In genomic region chr8:95697128-95697527, GRCm38 (mm10) we compare ENCODE assay signal across 9 mouse cellular contexts. TPM values are rescaled to one million over a fixed set of nuclear protein-coding genes. Genes with fewer than 3 reads are reported as not detected.
DNase-seq lines count a peak whose midpoint lies in the region; ATAC-seq and TF ChIP-seq lines count a peak whose summit lies in the region.
"Had no signal": no experiment of that assay in that cellular context is flagged by ENCODE, and none has a peak within 500 bp of the region (broad histone marks: within the 10 kb centered on the region; RNA-seq: fewer than 3 reads in every experiment).

No protein-coding gene starts in this region.

- TF ChIP-seq EP300 in MEL (IDR thresholded peaks at IDR 0.05; ENCODE audit: low read depth in 1 of 2, low read length in 2 of 2): no peak

- peak; percentile 77 to 98 (median 95) for TF ChIP-seq CTCF in MEL (IDR thresholded peaks at IDR 0.05 in 2 of 3, conservative IDR thresholded peaks at IDR 0.05 in 1 of 3; ENCODE audit: control insufficient read depth in 1 of 3, insufficient read depth in 1 of 3, low read depth in 2 of 3, low read length in 3 of 3, poor library complexity in 1 of 3, severe bottlenecking in 1 of 3)

- peaks cover 2 to 5% of the 10 kb centered on the region in 2 experiments for H3K27me3 ChIP-seq in MEL (ENCODE audit: control insufficient read depth in 1 of 2, insufficient read depth in 2 of 2, low read length in 2 of 2)
- peaks cover 4% of the 10 kb centered on the region for H3K27me3 ChIP-seq in hindbrain, embryonic 11.5 days (ENCODE audit: control insufficient read depth, insufficient read depth, low read length)

- no peak overlapping the region for H3K4me3 ChIP-seq in MEL (ENCODE audit: control insufficient read depth in 1 of 2, insufficient read depth in 1 of 2, low read depth in 2 of 2, low read length in 2 of 2)
- no peak overlapping the region for H3K4me3 ChIP-seq in hindbrain, embryonic 11.5 days (ENCODE audit: low read depth, low read length)

- H3K9ac ChIP-seq in MEL (ENCODE audit: control insufficient read depth, low read depth, low read length, poor library complexity, severe bottlenecking): no peak overlapping the region
- no peak overlapping the region for H3K9ac ChIP-seq in hindbrain, embryonic 11.5 days (ENCODE audit: low read depth, low read length)

- no peak for TF ChIP-seq POLR2A in MEL (IDR thresholded peaks at IDR 0.05; ENCODE audit: control insufficient read depth in 1 of 2, insufficient read depth in 1 of 2, low read depth in 1 of 2, low read length in 2 of 2, poor library complexity in 1 of 2)

- H3K4me2 ChIP-seq in hindbrain, embryonic 11.5 days (replicated peaks; ENCODE audit: low read depth, low read length): no peak overlapping the region

- 0% methylated on average over 11 of the region's 11 CpGs for WGBS in hindbrain, embryonic 11.5 days

- no peaks in the 10 kb centered on the region for H3K9me3 ChIP-seq in MEL (replicated peaks; ENCODE audit: insufficient read depth, low read length)
- H3K9me3 ChIP-seq in hindbrain, embryonic 11.5 days (ENCODE audit: control insufficient read depth, low read length): no peaks in the 10 kb centered on the region

- H3K4me1 ChIP-seq in MEL (ENCODE audit: control insufficient read depth in 1 of 2, insufficient read depth in 2 of 2, low read length in 2 of 2): no peaks in the 10 kb centered on the region
- H3K4me1 ChIP-seq in hindbrain, embryonic 11.5 days (replicated peaks; ENCODE audit: control insufficient read depth, insufficient read depth, low read length): peaks cover 4% of the 10 kb centered on the region; the same call in 1 of the 2 replicates

- peak; percentile 25 for ATAC-seq in frontal cortex, adult (ENCODE audit: low TSS enrichment)
- peak; percentile 53 for ATAC-seq in hindbrain, embryonic 11.5 days (ENCODE audit: low FRiP score)

- H3K79me2 ChIP-seq in MEL (ENCODE audit: control insufficient read depth, insufficient read depth, low read length, poor library complexity): no peaks in the 10 kb centered on the region

- H3K36me3 ChIP-seq in MEL (ENCODE audit: control insufficient read depth in 1 of 2, insufficient read depth in 2 of 2, low read length in 2 of 2): no peaks in the 10 kb centered on the region
- H3K36me3 ChIP-seq in hindbrain, embryonic 11.5 days (ENCODE audit: control insufficient read depth, insufficient read depth, low read length): no peaks in the 10 kb centered on the region

- no peak overlapping the region for H3K27ac ChIP-seq in MEL (ENCODE audit: control insufficient read depth, low read depth, low read length)
- H3K27ac ChIP-seq in hindbrain, embryonic 11.5 days (ENCODE audit: low read depth, low read length): no peak overlapping the region
- H3K27ac ChIP-seq: macrophage had no signal

- peak; percentile 93 for TF ChIP-seq RAD21 in MEL (IDR thresholded peaks at IDR 0.05; ENCODE audit: low read depth, low read length)

- peak; percentile 80 for DNase-seq in MEL (ENCODE audit: low read depth, low spot score)
- peak; percentile 87 for DNase-seq in cerebellum, adult 8-10 months
- DNase-seq in hindbrain, embryonic 11.5 days (ENCODE audit: low spot score): peak; percentile 97
- DNase-seq in layer of hippocampus, postnatal 14 days (ENCODE audit: low spot score in 2 of 2): peak; percentile 89 to 93
- peak; percentile 73 to 86 for DNase-seq in lung, postnatal 4 days
- peak; percentile 88 for DNase-seq in right cerebral cortex, adult 18-20 months
- DNase-seq in urinary bladder, postnatal 10 days (ENCODE audit: low spot score): peak; percentile 61

TF ChIP-seq in MEL, 35 proteins besides CTCF, POLR2A, EP300 and RAD21:
- no peak for TF ChIP-seq POLR2AphosphoS5 (IDR thresholded peaks at IDR 0.05; ENCODE audit: borderline replicate concordance, low read depth, low read length)
- peak; percentile 41; the same call in 1 of the 2 replicates for TF ChIP-seq SIN3A (IDR thresholded peaks at IDR 0.05; ENCODE audit: low read length)
- no peak for TF ChIP-seq POLR2AphosphoS2 (IDR thresholded peaks at IDR 0.05; ENCODE audit: low read length)
- no peak for TF ChIP-seq GABPA (IDR thresholded peaks at IDR 0.05; ENCODE audit: low read depth, low read length)
- TF ChIP-seq ZNF384 (IDR thresholded peaks at IDR 0.05; ENCODE audit: low read depth, low read length): peak; percentile 76
- TF ChIP-seq SMC3 (IDR thresholded peaks at IDR 0.05; ENCODE audit: low read depth, low read length): peak; percentile 99
- TF ChIP-seq KAT2A (conservative IDR thresholded peaks at IDR 0.05; ENCODE audit: low read depth, low read length): no peak
- TF ChIP-seq ZC3H11A (IDR thresholded peaks at IDR 0.05; ENCODE audit: low read depth, low read length): peak; percentile 97
TF ChIP-seq in MEL: peak in this region for 4.

RNA-seq across cellular contexts. Expression of gene Setd6, which starts 18.6 kb away (rescaled TPM):
- total RNA-seq in MEL (2012; rRNA removed): 37.8 and 42.0 TPM in 2 replicates
- 10 to 100 TPM in 1 of 2 experiments, not detected in 1; 78.4 TPM for polyA plus RNA-seq in MEL (2012; ENCODE audit: insufficient read depth in 1 of 2, insufficient read length in 2 of 2, low read depth in 1 of 2, low replicate concordance in 2 of 2, missing spikeins in 1 of 2)
- 18.2 and 21.3 TPM in 2 replicates for polyA plus RNA-seq in hindbrain, embryonic 11.5 days (2014; fragmentation: Nextera tagmentation; extraction: Ambion mirVana)
- 10 to 100 TPM; 16.2 to 20.0 TPM for total RNA-seq in layer of hippocampus, postnatal 14 days (2021)

RNA-seq across cellular contexts. Expression of gene Ndrg4, which starts 20.3 kb away (rescaled TPM):
- total RNA-seq in MEL (2012; rRNA removed): 0.15 TPM in 1 of 2 replicates, not detected in the other
- polyA plus RNA-seq in MEL (2012; ENCODE audit: insufficient read depth in 1 of 2, insufficient read length in 2 of 2, low read depth in 1 of 2, low replicate concordance in 2 of 2, missing spikeins in 1 of 2): under 1 TPM in 1 of 2 experiments, not detected in 1; 0.28 TPM
- polyA plus RNA-seq in hindbrain, embryonic 11.5 days (2014; fragmentation: Nextera tagmentation; extraction: Ambion mirVana): 45.0 and 61.6 TPM in 2 replicates
- 1,000 to 10,000 TPM; 1,455 to 1,520 TPM for total RNA-seq in layer of hippocampus, postnatal 14 days (2021)

Comparison
In these comparisons a context has a peak if more than half of its experiments do, and no peak if none do; other contexts are left out.
1. RNA of gene Ndrg4, which starts 20.3 kb away (total RNA-seq): 1,455 to 1,520 TPM in layer of hippocampus, postnatal 14 days; 0.15 TPM in MEL; every median in the first group is over 1,000 times any median in the second.
2. Peak in every context shown above with its lines, with median percentiles within 50 percentile points of each other: DNase-seq.